Mouse (Mus musculus): ENCODE measurements at regions not wholly inside any gene's neighbourhood (a gene's known extent, or its start where the extent isn't known, plus 50 kb on each side); places are given as distances from the start of the nearest gene placed in this dataset.

DNA sequence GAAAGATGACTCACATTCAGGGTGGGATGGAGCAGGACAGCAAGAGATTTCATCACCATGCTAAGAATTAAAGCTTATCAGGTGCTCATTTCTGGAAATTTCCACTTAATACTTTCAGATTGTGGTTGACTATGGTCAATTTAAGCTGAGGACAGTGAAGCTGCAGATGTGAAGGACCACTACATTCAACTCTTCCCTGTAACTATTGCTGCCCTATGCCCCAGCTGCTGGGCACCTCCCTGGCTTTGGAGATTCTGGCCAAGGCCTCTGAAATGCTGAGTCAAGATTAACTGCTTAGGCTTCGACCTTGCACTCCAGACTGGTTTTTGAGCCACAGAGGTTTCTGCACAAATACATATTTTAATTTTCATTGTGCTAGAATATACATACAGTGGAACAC lies 140.4 kb upstream of the Grik3 start:
- no peak for DNase-seq

DNA sequence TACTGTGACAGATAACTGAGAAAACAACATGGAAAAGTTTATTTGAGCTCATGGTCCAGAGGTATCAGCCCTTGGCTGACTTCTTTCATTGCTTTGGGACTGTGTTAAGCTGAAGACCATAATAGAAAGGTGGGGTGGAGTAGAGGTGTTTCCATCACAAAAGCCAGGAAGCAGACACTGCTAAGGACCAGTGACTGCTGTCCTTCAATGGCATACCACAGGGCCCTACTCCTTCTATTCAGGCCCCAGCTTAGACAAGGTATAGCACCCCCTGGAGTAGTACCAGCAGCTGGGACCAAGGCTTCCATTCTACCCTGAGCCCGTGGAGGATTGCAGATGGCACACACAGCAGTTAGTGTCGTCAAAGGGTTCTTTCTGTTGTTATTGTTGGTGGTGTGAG lies 151.4 kb upstream of the Grik3 start:
- DNase-seq: no peak

DNA sequence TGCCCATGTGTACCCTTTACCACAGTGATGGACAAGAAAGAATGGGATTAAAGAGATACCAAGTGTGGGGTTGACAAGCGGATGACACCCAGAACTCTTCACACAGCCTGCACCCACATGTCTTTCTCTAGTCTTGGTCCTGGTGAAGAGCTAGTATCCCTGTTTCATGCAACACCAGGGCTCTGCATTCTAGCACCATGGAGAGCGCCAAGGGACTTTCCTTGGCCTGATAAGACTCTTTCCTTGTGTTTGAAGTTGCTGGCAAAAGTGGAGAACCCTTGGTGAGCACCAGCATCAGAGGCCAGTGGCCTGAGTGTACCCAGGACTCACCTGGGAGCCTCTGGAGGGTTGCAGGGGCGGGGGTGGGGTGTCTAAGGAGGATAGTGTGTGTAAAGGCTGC lies 161.7 kb upstream of the Grik3 start:
- no peak for DNase-seq

DNA sequence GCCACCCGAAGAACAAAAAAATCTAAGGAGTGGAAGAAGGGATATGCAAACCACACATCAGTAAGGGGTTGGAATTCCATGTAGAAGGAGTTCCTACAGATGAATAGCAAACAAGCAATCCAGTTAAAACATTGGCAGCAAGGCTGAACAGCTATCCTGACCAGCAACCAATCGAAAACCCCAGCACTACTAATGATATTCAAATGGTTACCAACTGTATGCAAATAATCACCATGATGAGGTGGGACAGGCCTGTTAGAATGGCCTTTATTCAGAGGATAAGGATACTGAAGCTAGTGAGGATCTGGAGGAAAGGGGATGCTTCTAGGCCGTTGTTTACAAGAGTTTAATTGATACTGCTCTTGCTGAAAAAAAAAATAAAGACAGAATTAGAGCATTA lies 166.0 kb upstream of the Grik3 start:
- no peak for DNase-seq

- DNase-seq: no peak
These were observed 171.2 kb upstream of the Grik3 start for GRCm38 (mm10) chr4:125319343-125319742.

- no peak for DNase-seq
These were observed 172.2 kb upstream of the Grik3 start for GRCm38 (mm10) chr4:125318293-125318692.

GRCm38 (mm10) chr4:125316876-125317275 lies 173.6 kb upstream of the Grik3 start:
- DNase-seq: no peak

GRCm38 (mm10) chr4:125315818-125316217 lies 174.7 kb upstream of the Grik3 start:
- no peak for DNase-seq

- DNase-seq: no peak
These were observed 176.6 kb upstream of the Grik3 start for GRCm38 (mm10) chr4:125313892-125314291.

- no peak for DNase-seq
These were observed 177.2 kb upstream of the Grik3 start for GRCm38 (mm10) chr4:125313252-125313651.

DNA sequence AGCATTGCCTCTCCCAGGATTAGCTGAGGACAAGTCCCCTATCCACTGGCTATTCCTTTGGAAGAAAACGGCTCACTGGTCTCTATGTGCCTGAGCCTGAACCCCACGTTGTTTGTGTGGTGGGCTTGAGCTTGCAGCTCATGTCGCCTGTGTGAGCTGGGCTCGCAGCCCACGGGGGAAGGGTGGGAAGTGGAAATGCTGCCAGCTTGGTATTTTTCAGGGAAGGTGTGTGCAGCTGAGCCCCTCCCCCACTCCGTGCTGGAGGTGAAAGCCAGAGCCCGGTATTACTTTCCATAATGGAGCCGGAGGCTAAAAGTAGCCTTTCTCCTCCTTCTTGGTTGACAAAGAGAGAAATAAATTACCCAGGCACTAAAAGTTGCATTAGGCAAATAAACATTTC lies 180.5 kb upstream of the Zc3h12a start:
- no peak for DNase-seq

DNA sequence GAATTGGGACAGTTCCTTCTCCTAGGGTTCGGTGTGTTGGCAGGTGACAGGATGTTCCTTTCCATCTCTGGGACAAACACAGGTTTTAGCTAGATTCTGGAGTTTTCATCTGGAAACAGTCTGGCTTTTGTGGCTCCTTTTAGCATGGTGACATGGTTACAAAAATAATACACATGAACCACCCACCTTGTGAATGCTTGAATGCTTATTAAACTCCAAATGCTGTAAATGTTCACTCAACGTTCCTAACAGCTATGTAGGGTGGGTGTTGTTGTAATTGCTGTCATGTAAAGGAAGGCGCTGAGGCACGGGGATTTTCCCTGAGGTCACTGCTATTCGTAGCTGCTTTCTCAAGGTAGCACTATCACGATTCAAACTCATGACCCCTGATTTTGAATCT lies 178.1 kb upstream of the Zc3h12a start:
- no peak for DNase-seq

DNA sequence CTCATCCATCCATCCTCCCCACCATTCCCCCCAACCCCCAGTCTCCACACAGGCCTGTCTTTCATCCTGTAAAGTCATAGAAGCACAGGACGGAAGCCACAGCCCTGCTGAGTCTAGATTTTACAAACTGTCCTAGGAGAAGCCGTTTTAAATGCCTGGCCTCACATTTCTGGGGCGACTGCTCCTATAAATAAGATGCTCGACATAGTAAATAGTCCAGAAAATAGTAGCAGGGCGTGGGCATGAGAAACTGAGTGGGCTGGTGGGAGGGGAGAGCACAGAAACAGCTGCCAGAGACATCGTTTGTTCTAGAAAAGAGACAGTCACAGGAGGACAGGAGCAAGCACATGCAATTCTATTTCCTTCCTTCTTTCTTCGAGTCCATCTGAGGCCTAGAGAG lies 175.0 kb upstream of the Zc3h12a start:
- DNase-seq: no peak

DNA sequence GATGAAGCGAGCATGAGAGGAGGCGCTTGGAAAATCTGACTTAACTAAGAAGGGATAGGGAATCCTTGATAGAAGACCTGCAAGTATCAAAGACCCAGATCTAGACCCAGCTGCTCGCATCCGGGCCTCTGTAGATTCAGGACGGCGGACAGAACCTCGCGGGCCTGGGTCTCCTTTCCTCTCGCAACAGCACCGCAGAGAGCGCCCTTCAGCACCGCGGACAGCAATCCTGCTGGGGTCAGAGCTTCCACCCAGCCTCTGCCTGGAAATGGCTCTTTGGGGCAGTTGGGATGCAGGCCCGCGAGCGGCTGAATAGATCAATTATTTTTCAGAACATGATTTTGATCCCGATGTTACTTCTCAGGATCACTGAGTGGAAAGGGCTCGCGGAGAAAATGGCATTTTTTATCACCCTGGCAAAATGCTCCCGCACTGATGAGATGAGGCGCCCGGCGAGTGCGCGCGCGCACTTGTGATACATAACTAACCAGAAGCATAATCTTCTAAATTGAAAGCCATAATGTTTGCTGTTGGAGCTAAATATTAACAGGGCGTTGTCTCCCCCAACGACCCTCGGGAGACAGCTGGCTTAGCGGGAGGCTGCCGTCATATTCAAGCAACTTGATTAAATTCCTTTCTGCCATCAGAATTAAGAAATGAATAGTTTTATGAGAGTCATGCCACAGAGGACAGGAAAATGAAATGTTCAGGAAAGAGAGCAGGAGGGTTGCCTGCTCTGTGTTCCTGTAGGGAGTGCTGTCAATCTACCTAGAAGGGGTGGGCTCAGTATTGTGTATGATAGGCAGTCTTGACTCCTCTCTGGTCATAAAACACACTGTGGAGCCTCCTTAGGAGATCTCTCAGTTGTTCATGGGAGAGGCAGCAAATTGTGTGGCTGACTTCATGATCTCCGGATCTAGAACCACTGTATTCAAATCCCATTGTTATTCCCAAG lies 173.1 kb upstream of the Zc3h12a start:
- peak; percentile 66 for DNase-seq

- DNase-seq: no peak
These were observed 163.1 kb upstream of the Zc3h12a start for GRCm38 (mm10) chr4:125290761-125291160.

DNA sequence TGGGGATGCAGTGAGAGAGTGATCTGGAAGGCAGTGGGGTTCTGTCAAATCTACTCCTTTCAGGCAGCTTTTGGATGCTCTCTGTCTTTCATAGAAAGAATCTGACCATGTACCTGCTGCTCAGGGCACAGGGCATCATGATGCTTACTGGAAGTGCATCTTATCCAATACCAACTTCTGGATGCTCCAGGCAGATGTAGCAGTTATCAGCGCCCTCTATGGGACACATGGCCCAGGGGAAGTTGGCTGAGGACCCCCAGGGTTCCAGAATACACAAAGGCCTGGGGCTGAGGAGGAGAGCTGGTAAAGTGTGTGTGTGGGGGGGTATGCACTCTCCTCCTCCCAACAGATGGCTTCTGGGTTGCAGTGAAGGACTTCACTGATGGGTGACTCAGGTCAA lies 162.1 kb upstream of the Zc3h12a start:
- no peak for DNase-seq

GRCm38 (mm10) chr4:125289031-125289449 lies 161.4 kb upstream of the Zc3h12a start:
- DNase-seq: no peak

- no peak for DNase-seq
These were observed 155.3 kb upstream of the Zc3h12a start for GRCm38 (mm10) chr4:125282974-125283319.

DNA sequence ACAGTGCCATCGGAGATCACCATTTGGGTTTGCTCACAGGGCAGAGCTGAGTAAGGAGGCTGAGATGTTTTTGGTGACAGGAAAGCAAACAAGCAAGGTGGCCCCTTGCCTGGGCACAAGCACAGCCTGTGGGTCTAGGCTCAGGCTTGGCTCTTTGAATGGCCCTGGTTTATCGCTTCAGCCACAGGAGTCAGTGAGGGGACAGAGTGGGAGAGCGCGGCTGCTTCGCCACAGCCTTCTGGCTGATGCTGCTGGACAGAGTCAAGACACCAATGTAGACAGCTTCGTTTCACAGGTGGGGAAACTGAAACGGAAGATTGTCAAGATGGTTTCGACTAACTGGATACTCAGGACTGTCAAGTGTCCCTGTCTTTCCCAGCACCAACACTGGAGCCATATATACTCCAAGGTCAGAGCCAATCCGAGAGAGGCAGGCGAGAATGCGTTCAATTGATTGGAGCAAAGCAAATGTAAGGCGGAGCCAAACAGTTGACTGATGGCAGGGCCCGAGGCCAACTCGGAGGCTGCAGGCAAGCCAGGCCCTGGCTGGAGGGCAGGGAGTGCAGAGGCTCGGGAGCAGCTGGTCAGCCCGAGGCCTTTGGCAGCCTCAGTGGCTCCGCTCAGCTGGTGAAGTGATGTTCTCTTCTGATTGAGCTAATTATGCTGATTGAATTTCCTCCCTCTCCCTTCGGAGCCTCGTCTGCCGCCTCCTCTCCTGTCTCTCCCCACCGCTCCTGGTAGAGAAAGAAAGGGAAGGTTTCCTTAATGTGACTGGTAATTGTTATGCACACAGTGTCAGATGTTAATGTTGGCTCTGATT lies 154.7 kb upstream of the Zc3h12a start:
- DNase-seq: no peak

DNA sequence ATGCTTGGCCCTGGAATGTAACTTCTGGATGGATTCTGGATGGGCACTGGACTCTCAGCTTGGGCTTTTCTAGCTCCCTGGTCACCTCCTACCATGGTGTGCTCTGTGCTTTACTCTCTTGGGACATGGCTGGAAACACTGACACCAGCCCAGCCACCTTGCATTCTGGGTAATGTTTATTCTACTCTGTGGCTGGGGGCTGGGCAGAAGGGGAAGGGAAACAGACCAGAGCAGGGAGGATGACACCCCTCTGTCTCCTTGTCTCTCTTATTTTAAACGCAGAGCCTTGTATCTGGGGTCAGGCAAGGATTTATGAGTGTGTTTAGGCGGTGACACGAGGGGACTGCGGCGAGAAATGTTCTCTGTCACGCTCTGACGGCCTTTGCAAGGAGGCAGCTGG lies 151.5 kb upstream of the Zc3h12a start:
- DNase-seq: no peak

DNA sequence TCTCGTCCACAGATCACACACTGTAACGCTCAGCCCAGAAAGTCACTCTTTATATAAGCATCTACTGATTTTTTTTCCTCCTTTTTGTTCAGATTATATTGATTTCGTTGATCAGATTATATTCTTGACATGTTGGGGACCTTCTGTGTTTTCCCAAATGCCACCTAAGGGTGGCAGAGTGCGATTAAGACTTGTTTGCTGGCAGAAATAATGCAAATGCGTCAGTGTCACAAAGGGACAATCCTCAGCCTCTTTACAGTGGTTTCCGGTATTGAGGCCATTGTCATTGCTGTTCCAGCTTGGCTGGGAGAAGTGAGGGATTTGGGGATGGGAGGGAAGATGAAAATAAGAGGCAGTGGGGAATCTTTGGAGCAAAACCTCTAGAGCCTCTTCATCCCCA lies 149.2 kb upstream of the Zc3h12a start:
- no peak for DNase-seq

- DNase-seq: no peak
These were observed 147.6 kb upstream of the Zc3h12a start for GRCm38 (mm10) chr4:125275259-125275658.

- no peak for DNase-seq
These were observed 143.3 kb upstream of the Zc3h12a start for GRCm38 (mm10) chr4:125270951-125271350.

DNA sequence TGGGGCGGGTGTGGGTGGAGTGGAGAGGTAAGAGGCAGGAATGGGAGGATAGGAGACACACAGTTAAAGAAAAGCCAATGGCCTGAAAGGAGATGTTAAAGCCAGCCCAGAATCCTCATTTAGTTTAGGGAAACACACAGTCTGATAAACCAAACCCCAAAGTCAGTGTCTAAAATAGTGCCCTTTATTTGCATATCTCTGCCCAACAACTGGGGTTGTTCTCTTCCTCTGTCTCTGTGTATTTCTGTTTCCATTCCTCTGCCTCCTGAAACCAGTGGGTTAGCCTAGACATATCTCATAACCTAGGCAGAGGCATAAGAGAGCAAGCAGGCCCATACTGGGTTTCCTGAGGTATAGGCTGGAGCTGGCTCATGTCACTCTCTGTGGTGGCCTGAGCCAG lies 138.6 kb upstream of the Zc3h12a start:
- no peak for DNase-seq

Data from lung, postnatal 14 days (tissue).